Mouse (Mus musculus) left cerebral cortex, postnatal 10 days (tissue): ENCODE results near the gene Parva. TPM values are rescaled to one million over a fixed set of nuclear protein-coding genes. Genes with fewer than 3 reads are reported as not detected.

Experiments used
- DNase-seq, 2 experiments: peaks; one replicate each; pipeline ENCODE4 v3.0.0; 2021 to 2022; ENCODE audit warnings: low spot score in 2 of 2, mixed read lengths in 1 of 2; ENCODE audit errors: extremely low spot score in 1 of 2
- intact Hi-C: fragments of 180-260 bp; cut with DNase I; formaldehyde crosslinking; loops from one replicate; pipeline ENCODE4 v1.15.1; 2025
- total RNA-seq, 2 experiments: library from RNA; stranded (reverse); gene quantifications; 2 replicates each; pipeline ENCODE4 v1.2.3; 2021

Parva gene
- 10 to 100 TPM; 38.6 to 38.8 TPM for total RNA-seq

GRCm38 (mm10) chr7:112427357-112428157 lies at the start of gene Parva:
Parva (plus strand) TSS chr7:112427505.
- intact Hi-C loops, result no loop called here
- DNase-seq, result peak in 1 of 2 experiments; percentile 80

DNA sequence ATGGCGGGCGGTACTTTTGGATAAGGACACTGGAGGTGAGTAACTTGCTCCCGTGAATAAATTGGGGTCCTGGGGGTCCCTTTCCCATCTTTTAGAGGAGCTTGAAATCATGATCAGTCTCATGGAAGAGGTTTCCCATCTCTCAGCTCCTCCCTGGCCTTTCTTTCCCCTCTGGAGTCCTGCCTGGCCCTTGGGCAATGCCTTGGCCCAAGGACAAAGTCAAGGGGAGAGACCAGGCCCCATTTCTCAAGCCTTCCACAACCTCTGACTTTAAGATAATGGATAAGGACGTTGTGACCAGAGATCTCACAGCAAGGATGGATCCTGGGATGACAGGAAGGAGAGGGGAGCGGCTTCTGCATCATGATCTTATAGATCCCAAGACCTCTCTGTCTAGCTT lies 49.2 kb upstream of the Parva start:
- intact Hi-C loops, result loop anchor here (5.0 kb wide), 1 partner anchor 489 kb away; no protein-coding TSS in a partner anchor
- no peak for DNase-seq

GRCm38 (mm10) chr7:112378476-112378875 lies 48.8 kb upstream of the Parva start:
- intact Hi-C loops, result loop anchor here (5.0 kb wide), 1 partner anchor 489 kb away; no protein-coding TSS in a partner anchor
- no peak for DNase-seq

- intact Hi-C loops, result no loop called here
- DNase-seq, result no peak
These were observed 40.8 kb upstream of the Parva start for GRCm38 (mm10) chr7:112386521-112386920.

GRCm38 (mm10) chr7:112387876-112388275 lies 39.4 kb upstream of the Parva start:
- DNase-seq, result no peak
- intact Hi-C loops, result no loop called here

- no peak for DNase-seq
- intact Hi-C loops, result no loop called here
These were observed 38.9 kb upstream of the Parva start for GRCm38 (mm10) chr7:112388363-112388875.

DNA sequence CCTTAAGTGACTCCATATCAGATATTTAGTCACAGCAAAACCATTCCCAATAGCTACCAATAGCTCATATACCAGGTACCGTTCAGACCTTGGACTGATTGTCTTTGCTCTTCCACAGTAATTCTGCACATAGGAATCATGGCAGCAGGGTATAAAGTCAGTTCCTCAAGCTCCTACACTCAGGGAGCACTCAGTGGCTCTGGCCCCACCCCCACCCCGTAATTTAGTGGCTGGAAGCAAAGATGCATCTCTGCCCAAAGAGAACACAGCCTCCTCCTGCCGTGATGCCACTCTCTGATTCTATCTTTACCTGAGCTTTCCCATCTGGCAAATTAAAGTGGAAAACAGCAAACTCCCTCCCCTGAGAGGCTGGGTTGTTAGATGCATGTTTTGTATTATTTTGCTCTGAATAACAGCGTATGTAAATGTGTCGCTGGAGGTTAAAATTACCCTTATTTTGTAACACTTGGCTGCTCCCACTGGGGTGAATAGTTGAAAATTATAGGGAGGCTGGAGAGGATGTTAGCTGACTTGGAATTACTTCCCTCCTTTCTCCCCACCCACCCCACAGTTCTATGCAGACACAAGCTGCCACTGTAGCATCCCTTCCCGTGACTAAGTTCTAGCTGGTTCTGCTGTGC lies 37.6 kb upstream of the Parva start:
- DNase-seq, result no peak
- intact Hi-C loops, result loop anchor here (10.0 kb wide), 1 partner anchor 745 kb away; no protein-coding TSS in a partner anchor

- intact Hi-C loops, result loop anchor here (10.0 kb wide), 1 partner anchor 744 kb away; no protein-coding TSS in a partner anchor
- no peak for DNase-seq
These were observed 36.9 kb upstream of the Parva start for GRCm38 (mm10) chr7:112390252-112390936.

- no peak for DNase-seq
- intact Hi-C loops, result loop anchor here (10.0 kb wide), 1 partner anchor 744 kb away; no protein-coding TSS in a partner anchor
These were observed 36.2 kb upstream of the Parva start for GRCm38 (mm10) chr7:112390937-112391605.

DNA sequence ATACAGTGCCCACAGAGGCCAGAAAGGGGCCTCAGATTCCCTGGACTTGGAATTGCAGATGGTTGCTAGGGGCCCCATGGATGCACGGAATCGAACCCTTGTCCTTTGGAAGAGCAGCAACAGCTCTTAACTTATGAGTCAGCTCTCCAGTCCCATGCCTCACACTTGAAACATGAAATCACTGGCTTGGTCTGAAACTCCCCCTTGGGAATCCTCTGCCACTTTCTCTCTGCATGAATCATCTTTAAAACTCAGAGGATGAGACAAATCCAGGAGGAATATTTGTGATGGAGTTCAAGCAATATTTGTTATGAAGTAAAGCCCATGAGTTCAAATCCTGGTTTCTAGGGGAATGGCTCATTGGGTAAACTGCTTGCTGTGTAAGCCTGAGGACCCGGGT lies 29.5 kb upstream of the Parva start:
- DNase-seq, result no peak
- intact Hi-C loops, result loop anchor here (5.0 to 10.0 kb wide), 3 partner anchors 280 to 737 kb away; partner anchors contain the start of gene Tead1

DNA sequence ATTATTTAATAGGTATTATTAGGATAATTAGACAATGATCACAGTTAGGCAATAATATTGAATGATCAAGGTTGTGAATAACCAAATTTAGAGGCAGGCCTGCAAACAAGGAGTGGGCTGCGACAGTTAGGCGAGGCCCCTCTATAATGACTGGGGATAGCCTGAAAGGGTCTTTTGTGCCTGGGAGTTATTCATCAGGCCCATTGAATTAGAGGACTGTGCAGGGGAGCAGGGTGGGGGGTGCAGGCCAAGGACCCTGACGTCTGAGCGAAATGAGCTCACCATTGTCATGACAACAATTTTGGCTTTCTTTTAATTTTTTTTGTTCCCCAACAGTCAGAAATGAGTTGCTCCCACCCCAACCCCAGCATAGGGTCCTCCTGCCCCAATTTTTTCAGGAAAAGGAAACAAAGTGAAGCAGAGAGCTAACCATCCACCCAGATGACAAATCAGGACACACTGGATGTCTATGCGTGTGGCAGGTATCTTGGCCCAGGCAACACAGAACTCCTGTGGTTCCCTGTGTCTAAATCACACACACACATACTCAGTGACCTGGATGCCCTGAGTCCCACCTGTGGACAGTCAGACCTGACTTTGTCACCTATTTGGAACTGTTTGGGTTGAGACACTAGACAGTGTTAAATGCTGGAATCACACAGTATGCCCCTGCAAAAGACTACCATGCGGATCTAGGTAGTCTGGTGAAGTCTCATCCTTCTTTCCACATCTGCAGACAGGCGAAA lies 27.7 kb upstream of the Parva start:
- intact Hi-C loops, result loop anchor here (5.0 to 10.0 kb wide), 3 partner anchors 278 to 735 kb away; partner anchors contain the start of gene Tead1
- no peak for DNase-seq

- DNase-seq, result peak; percentile 73 to 79
- intact Hi-C loops, result no loop called here
These were observed 27.1 kb upstream of the Parva start for GRCm38 (mm10) chr7:112400175-112400574.

DNA sequence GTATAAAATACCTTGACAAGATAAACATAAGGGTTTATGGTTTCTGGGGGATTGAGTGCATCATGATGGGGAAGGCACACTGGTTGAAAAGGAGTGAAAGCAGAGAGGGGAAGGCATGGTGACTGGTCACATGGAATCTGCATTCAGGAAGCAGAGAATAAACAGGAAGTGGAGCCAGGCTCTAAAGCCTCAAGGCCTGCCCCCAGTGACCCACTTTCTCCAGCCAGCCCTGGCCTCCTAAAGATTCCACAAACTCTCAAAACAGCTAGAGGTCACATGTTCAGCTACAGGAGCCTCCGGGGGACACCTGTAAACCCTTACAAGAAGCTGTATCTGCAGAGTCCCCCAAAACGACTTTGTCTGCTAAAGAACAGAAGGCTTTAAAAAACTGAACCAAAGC lies 22.2 kb upstream of the Parva start:
- intact Hi-C loops, result no loop called here
- no peak for DNase-seq

DNA sequence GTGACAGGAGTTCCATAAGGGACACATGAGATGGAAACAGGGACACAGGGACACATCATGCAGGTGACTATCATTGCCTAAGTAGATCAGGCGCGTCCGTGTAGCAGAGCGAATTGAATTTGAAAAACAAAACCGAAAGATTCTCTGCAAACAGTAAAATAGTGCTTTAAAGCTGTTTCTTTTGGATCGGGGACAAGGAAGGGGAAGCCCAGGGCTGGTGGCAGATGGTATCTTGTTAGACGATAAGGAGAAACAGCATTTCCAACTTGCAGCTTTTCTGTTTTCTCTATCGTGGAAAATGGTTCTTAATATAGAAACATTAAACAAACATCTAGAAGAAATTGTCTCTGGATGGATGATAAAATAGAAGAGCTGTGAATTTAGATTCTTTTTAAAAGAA lies 21.7 kb upstream of the Parva start:
- intact Hi-C loops, result no loop called here

DNA sequence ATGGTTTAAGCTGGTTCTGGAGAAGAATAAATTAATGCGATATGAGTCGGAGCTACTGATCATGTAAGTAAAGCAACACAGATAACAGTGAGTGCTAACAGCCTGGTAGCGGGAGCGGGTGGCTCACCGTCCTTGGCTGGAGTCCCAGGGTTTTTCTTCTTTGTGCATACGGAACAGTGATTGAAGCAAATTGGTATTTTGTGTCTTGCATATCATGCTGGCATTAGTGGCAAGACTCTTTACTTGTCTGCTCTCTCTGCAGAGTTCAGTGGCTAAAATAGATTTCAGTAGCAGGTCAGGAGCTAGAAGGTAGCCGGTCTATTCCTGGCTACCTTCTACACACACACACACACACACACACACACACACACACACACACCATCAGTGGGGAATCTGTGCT lies 19.7 kb upstream of the Parva start:
- peak; percentile 19 to 41 for DNase-seq
- intact Hi-C loops, result no loop called here

More for the DNA sequence above, 21.7 kb upstream of the Parva start:
- DNase-seq, result peak in 1 of 2 experiments; percentile 36

DNA sequence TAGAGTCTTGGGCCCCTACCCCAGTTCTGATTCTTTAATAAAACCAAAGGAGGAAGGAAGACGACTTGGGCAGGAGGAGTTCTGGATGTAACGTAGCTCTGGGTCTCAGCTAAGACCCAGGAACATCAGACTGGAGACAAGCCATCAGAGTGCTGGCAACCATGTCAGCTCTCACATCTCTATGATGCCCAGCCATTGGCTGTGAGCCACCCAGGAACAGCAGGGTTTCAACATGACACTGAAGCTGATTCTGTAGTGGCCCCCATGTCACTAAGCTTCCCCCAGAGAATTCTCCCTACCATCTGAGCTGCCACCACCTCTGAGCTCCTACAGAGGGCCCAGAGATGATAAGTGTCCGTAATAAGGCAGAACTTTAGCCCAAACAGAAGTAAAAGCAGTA lies 17.3 kb upstream of the Parva start:
- no peak for DNase-seq
- intact Hi-C loops, result no loop called here

DNA sequence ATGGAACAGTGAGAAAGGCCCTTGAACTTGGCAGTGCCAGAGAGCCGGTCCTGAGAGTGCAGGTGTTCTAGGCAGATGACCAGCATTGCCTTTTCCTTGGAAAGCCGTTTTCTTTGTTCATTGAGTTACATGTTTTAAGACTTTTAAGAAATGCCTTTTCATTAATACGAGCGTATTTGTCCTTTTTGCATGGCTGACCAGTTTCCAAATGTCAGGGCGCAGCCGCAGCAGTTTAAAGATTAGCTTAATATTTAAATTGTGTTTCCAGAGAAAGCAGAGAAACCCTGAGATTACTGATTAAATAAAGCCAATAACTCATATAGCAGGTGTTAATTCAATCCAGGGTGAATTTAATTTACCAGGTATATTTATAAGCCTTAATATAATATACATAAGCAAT lies 14.0 kb upstream of the Parva start:
- DNase-seq, result no peak
- intact Hi-C loops, result no loop called here

GRCm38 (mm10) chr7:112416058-112416526 lies 11.2 kb upstream of the Parva start:
- no peak for DNase-seq

More at GRCm38 (mm10) chr7:112416058-112416526, 11.2 kb upstream of the Parva start:
- intact Hi-C loops, result no loop called here
